Mouse (Mus musculus) adrenal gland, postnatal 4 days (tissue): Measurements from ENCODE around the gene Olfr374. TPM values are rescaled to one million over a fixed set of nuclear protein-coding genes. Genes with fewer than 3 reads are reported as not detected.
A peak's percentile ranks its signal among the peaks of the same experiment; 100 is the strongest.

Experiments
- DNase-seq, 2 experiments: peaks; one replicate each; pipeline ENCODE4 v3.0.0; 2021 to 2022; ENCODE audit warnings: low spot score in 2 of 2, mixed read lengths in 2 of 2
- total RNA-seq, 2 experiments: library from RNA; stranded (reverse); gene quantifications; 2 replicates each; pipeline ENCODE4 v1.2.3; 2021

The Olfr374 gene
- total RNA-seq, 2 experiments from 2014 or later: not detected

GRCm38 (mm10) chr8:72135446-72136301, 28.8 kb downstream of the Olfr374 start:
- DNase-seq: no peak

GRCm38 (mm10) chr8:72136302-72136978, 29.6 kb downstream of the Olfr374 start:
- peak; percentile 18 to 30 for DNase-seq

GRCm38 (mm10) chr8:72137431-72137830, 30.6 kb downstream of the Olfr374 start:
- no peak for DNase-seq

GRCm38 (mm10) chr8:72138456-72138855, 31.6 kb downstream of the Olfr374 start:
- no peak for DNase-seq

- no peak for DNase-seq
These were observed 36.5 kb downstream of the Olfr374 start for GRCm38 (mm10) chr8:72143256-72143824.

GRCm38 (mm10) chr8:72144345-72144975, 37.6 kb downstream of the Olfr374 start:
- no peak for DNase-seq

GRCm38 (mm10) chr8:72145511-72145910, 38.7 kb downstream of the Olfr374 start:
- no peak for DNase-seq

- no peak for DNase-seq
These were observed 39.2 kb downstream of the Olfr374 start for GRCm38 (mm10) chr8:72146056-72146455.

- no peak for DNase-seq
These were observed 39.7 kb downstream of the Olfr374 start for GRCm38 (mm10) chr8:72146556-72146955.

GRCm38 (mm10) chr8:72147266-72147665, 40.4 kb downstream of the Olfr374 start:
- DNase-seq: no peak

- DNase-seq: no peak
These were observed 42.2 kb downstream of the Olfr374 start for GRCm38 (mm10) chr8:72149056-72149455.

- DNase-seq: no peak
These were observed 44.7 kb downstream of the Olfr374 start for GRCm38 (mm10) chr8:72151418-72152078.

- DNase-seq: no peak
These were observed 46.5 kb downstream of the Olfr374 start for GRCm38 (mm10) chr8:72153382-72153781.

- no peak for DNase-seq
These were observed 51.3 kb downstream of the Olfr374 start for GRCm38 (mm10) chr8:72158096-72158495.

GRCm38 (mm10) chr8:72158726-72159125, 51.9 kb downstream of the Olfr374 start:
- no peak for DNase-seq

- DNase-seq: no peak
These were observed 53.2 kb downstream of the Olfr374 start for GRCm38 (mm10) chr8:72160007-72160406.

GRCm38 (mm10) chr8:72160707-72161697, 54.2 kb downstream of the Olfr374 start, which contains the start of gene Rab8a:
Gene Rab8a (plus strand): TSS chr8:72161200.
- peak; percentile 99 to 100 for DNase-seq

GRCm38 (mm10) chr8:72162821-72163220, 56.0 kb downstream of the Olfr374 start:
- no peak for DNase-seq
